Mouse (Mus musculus) cerebellum, adult 2 months (tissue): ENCODE data around the gene Dnajb2.

Experiments
- CTCF ChIP-seq: fragments of 200-500 bp; IDR thresholded peaks from 2 replicates; pipeline ENCODE4 v1.5.1; 2011; ENCODE audit warnings: low read depth, mild to moderate bottlenecking, control low read depth, low read length, moderate library complexity, borderline replicate concordance; ENCODE audit not compliant: insufficient read depth
- POLR2A ChIP-seq: fragments of 200-500 bp; IDR thresholded peaks from 2 replicates; pipeline ENCODE4 v1.6.1; 2011; ENCODE audit warnings: low read length, control low read depth, borderline replicate concordance; ENCODE audit not compliant: insufficient read depth

DNA sequence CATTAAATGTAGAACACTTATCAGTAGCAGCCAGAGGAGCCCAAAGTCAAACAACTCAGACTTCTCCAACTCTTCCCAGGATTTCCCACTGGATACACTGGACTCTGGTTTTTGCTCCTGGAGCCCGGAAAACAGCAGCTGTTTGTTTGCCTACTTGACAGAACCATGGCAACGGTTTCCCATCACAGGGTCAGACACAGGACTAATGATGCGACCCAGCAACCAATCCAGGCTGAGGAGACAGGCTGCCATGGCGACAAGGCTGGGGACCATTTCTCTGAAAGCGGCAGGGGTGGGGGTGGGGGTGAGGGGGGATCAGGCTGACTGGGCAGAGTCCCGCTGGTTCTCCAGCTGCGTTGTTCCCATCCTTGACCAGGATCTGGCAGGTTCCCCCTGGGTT, 53.2 kb downstream of the Dnajb2 start:
- TF ChIP-seq CTCF (no peak), POLR2A (no peak)
